Mouse (Mus musculus): ENCODE data around the gene Atxn2. TPM values are rescaled to one million over a fixed set of nuclear protein-coding genes. Genes with fewer than 3 reads are reported as not detected.

Gene Atxn2
- polyA plus RNA-seq, 1 experiment, result 62.9 TPM

DNA sequence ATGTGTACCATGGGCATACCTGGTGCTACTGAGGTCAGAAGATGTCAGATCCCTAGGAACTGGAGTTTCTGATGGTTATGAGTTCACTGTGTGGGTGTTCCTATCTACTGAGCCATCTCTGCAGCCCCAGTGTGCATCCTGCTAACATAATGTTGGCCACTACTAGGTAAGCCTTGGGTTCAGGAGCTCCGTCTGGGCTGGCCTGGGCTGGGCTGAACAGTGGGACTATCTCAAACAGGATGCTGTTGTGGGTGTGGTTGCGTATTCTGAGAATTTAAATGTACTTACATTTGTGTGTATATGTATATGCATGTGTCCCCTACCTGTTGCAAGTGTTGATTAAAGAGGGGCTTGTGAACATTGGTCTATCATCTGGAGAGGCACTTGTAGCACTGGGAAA is 38.5 kb downstream of the Atxn2 start:
- no peak overlapping the region for H3K27ac ChIP-seq (ENCODE audit: insufficient read depth, low read depth, low read length)
- no peak overlapping the region for H3K4me3 ChIP-seq (ENCODE audit: insufficient read depth, low read length)
- no peaks in the 10 kb centered on the region for H3K4me1 ChIP-seq (ENCODE audit: control insufficient read depth, insufficient read depth, low read length)
- TF ChIP-seq POLR2A (IDR thresholded peaks at IDR 0.05; ENCODE audit: borderline replicate concordance, low read depth, low read length), result no peak
- no peak for TF ChIP-seq CTCF (IDR thresholded peaks at IDR 0.05; ENCODE audit: low read depth, low read length)

DNA sequence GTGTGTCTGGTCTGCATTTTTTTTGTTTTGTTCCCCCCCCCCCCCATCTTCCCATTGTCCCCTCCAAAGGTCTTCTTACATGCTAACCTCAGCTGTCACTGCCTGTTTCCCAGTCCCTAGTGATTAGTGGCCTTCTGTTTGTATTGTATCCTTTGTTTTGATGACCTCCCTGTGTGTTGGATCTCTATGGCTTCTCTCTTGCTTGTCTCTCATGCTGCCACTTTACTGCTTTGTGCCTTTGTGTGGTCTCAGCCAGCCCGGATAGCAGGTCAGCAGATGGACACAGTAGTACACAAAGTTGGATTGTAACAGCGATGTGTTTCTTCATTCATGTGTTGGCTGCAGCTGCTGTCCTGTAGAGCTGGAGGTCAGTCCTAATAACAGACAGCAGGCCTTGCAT is 46.8 kb downstream of the Atxn2 start:
- H3K27ac ChIP-seq (ENCODE audit: insufficient read depth, low read depth, low read length), result no peak overlapping the region
- H3K4me3 ChIP-seq (ENCODE audit: insufficient read depth, low read length), result no peak overlapping the region
- TF ChIP-seq CTCF (IDR thresholded peaks at IDR 0.05; ENCODE audit: low read depth, low read length) (no peak), POLR2A (IDR thresholded peaks at IDR 0.05; ENCODE audit: borderline replicate concordance, low read depth, low read length) (no peak)
- no peaks in the 10 kb centered on the region for H3K4me1 ChIP-seq (ENCODE audit: control insufficient read depth, insufficient read depth, low read length)

DNA sequence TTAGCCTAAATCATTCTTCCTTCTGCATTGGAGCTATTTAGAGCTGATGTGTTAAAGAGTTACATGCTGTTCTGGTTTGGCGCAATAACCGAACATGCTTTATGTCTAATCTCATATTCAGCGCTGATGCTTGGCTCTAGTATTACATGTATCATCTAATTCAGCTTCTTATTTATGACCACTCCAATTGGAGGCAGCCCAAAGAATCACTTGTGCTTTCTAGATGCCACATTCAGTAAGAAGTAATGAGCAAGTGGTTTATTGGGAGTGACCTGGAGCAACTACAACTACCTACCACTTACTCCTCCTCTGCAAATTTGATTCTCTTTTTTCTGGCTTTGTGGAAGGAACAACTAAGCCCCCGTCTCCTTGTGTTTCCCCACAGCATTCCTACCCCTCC is 47.2 kb downstream of the Atxn2 start:
- no peaks in the 10 kb centered on the region for H3K4me1 ChIP-seq (ENCODE audit: control insufficient read depth, insufficient read depth, low read length)
- H3K27ac ChIP-seq (ENCODE audit: insufficient read depth, low read depth, low read length), result no peak overlapping the region
- TF ChIP-seq CTCF (IDR thresholded peaks at IDR 0.05; ENCODE audit: low read depth, low read length) (no peak), POLR2A (IDR thresholded peaks at IDR 0.05; ENCODE audit: borderline replicate concordance, low read depth, low read length) (no peak)

DNA sequence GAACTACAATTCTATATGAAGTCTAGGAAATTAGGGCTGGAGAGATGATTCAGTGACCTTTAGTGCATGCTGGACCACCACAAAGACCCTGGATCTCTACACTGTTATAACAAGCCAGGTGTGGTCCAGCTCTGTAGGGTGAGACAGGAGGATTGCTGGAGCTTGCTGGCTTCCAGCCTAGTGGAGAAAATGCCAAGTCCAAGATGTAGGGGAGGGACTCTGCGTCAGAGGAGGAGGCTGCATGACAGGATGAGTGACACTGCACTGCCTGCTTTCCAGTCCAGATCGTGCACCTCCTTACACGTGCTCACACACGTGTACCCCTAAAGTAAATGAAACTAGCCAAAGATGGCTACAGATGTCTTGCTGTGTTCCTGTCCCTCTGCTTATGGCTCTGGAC is 48.8 kb downstream of the Atxn2 start:
- no peaks in the 10 kb centered on the region for H3K4me1 ChIP-seq (ENCODE audit: control insufficient read depth, insufficient read depth, low read length)

More for the DNA sequence above, 47.2 kb downstream of the Atxn2 start:
- H3K4me3 ChIP-seq (ENCODE audit: insufficient read depth, low read length), result no peak overlapping the region

DNA sequence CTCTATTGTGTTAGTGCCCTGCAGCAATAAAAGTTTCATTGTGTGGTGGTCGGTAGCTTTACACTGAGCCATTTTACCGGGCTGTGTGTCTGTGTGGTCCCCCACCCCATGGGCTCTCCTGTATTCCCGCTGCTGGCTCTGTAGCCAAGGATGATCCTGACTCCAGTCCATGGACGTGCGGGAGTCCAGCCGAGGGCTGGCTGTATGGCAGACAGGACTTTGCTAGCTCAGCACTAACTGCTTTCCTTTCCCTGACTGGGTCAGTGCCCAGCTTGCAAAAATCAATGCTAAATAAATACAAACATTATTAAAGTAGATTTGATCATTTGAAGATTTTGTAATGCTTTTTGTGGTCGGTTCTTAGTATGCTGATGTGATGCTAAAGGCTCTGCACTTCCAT is 50.3 kb downstream of the Atxn2 start:
- TF ChIP-seq CTCF (IDR thresholded peaks at IDR 0.05; ENCODE audit: low read depth, low read length) (no peak), POLR2A (IDR thresholded peaks at IDR 0.05; ENCODE audit: borderline replicate concordance, low read depth, low read length) (no peak)
- H3K27ac ChIP-seq (ENCODE audit: insufficient read depth, low read depth, low read length), result no peak overlapping the region
- peaks cover 7% of the 10 kb centered on the region for H3K4me1 ChIP-seq (ENCODE audit: control insufficient read depth, insufficient read depth, low read length)
- H3K4me3 ChIP-seq (ENCODE audit: insufficient read depth, low read length), result no peak overlapping the region

More for the DNA sequence above, 48.8 kb downstream of the Atxn2 start:
- Histone ChIP-seq H3K27ac (ENCODE audit: insufficient read depth, low read depth, low read length) (no peak overlapping the region), H3K4me3 (ENCODE audit: insufficient read depth, low read length) (no peak overlapping the region)
- TF ChIP-seq CTCF (IDR thresholded peaks at IDR 0.05; ENCODE audit: low read depth, low read length) (no peak), POLR2A (IDR thresholded peaks at IDR 0.05; ENCODE audit: borderline replicate concordance, low read depth, low read length) (no peak)

DNA sequence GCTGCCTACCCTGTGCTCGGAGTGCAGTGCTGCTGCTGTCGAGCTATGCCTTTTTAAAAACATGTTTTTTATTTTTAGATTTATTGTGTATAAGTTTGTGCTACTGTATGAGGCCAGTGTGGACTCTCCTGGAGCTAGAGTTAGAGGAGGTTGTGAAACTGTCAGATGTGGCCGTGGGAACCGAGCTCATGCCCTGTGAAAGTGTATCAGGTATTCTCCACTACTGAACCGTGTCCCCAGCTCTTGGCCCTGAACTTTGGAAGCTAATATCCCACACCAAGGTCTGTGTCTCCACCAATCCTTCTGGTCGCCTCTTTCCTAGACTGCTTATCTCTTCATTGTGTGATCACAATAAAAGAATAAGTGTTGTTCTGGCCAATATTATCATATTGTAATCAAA is 51.8 kb downstream of the Atxn2 start:
- Histone ChIP-seq H3K27ac (ENCODE audit: insufficient read depth, low read depth, low read length) (no peak overlapping the region), H3K4me1 (ENCODE audit: control insufficient read depth, insufficient read depth, low read length) (peaks cover 7% of the 10 kb centered on the region), H3K4me3 (ENCODE audit: insufficient read depth, low read length) (no peak overlapping the region)
- TF ChIP-seq POLR2A (IDR thresholded peaks at IDR 0.05; ENCODE audit: borderline replicate concordance, low read depth, low read length) (no peak), CTCF (IDR thresholded peaks at IDR 0.05; ENCODE audit: low read depth, low read length) (no peak)

DNA sequence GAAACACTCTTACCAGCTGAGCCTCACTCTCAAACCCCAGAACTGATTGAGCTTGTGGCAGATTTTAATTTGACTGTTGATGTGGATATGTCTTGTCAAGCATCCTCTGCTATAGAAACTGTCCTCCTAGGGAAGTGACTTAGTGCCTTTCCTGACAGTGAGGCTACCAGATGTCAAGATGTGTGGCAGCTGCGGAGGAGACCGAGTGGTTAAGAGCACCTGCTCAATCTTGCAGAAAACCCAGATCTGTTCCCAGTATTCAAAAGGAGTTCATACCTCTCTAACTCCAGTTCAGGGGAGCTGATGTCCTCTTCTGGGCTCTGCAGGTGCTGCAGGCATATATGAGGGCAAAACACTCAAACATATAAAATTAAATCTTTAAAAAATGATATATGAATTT is 53.9 kb downstream of the Atxn2 start:
- TF ChIP-seq CTCF (IDR thresholded peaks at IDR 0.05; ENCODE audit: low read depth, low read length), result no peak
- no peak for TF ChIP-seq POLR2A (IDR thresholded peaks at IDR 0.05; ENCODE audit: borderline replicate concordance, low read depth, low read length)

DNA sequence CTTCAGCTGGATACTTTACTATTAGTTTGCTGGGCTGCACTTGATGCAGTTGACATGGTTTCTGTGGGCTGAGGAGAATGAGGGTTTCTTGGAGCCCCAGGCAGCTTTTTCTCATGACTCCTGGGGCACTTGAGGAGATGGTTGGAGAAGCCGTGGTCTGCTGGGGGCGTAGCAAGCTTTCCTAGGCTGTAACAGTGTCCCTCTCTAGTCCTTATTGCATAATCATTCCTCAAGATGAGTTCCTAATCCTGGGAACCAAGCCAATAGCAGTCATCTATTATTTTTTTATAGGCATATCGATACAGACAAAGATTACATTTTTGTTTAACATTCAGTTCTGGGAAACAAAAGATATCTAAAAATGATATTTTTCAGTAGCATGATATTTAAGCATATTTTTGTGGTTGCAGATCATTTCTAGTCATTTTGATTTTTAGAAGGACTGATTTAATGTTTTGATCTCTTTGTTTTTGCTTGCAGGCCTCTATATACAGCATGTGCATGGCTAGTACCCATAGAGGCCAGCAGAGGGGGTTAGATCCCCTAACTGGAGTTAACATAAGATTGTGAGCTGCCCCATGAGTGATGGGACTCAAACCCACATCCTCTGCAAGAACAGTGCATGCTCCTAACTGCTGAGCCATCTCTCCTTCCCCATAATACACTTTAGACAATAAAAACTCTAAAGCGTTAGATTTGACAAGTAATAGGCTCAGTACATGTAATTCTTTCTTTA is 55.1 kb downstream of the Atxn2 start:
- TF ChIP-seq CTCF (IDR thresholded peaks at IDR 0.05; ENCODE audit: low read depth, low read length) (no peak), POLR2A (IDR thresholded peaks at IDR 0.05; ENCODE audit: borderline replicate concordance, low read depth, low read length) (no peak)
- H3K4me3 ChIP-seq (ENCODE audit: insufficient read depth, low read length), result no peak overlapping the region
- H3K4me1 ChIP-seq (ENCODE audit: control insufficient read depth, insufficient read depth, low read length), result peaks cover 19% of the 10 kb centered on the region
- H3K27ac ChIP-seq (ENCODE audit: insufficient read depth, low read depth, low read length), result no peak overlapping the region

More for the DNA sequence above, 53.9 kb downstream of the Atxn2 start:
- Histone ChIP-seq H3K27ac (ENCODE audit: insufficient read depth, low read depth, low read length) (no peak overlapping the region), H3K4me3 (ENCODE audit: insufficient read depth, low read length) (no peak overlapping the region), H3K4me1 (ENCODE audit: control insufficient read depth, insufficient read depth, low read length) (peaks cover 16% of the 10 kb centered on the region)

DNA sequence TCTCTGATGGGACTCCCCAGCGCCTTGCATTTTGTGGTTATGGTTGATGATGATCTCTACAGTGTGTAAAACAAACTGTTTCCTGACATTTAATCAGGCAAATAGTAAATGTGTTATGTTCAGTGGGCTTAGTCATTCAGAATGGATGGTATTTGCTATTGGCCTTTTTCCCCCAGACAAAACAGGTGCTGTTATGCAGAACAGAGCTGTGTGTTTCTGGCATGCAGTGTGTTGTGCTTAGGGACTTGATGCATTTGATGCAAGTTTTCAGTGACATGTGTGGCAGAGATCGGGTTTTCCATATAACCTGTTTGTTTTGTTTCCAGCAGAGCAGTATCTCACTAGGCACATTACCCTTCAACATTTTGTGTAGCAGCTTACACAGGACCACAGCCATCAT is 56.4 kb downstream of the Atxn2 start:
- H3K4me3 ChIP-seq (ENCODE audit: insufficient read depth, low read length), result no peak overlapping the region
- peaks cover 19% of the 10 kb centered on the region for H3K4me1 ChIP-seq (ENCODE audit: control insufficient read depth, insufficient read depth, low read length)
- no peak overlapping the region for H3K27ac ChIP-seq (ENCODE audit: insufficient read depth, low read depth, low read length)
- TF ChIP-seq CTCF (IDR thresholded peaks at IDR 0.05; ENCODE audit: low read depth, low read length) (no peak), POLR2A (IDR thresholded peaks at IDR 0.05; ENCODE audit: borderline replicate concordance, low read depth, low read length) (no peak)

DNA sequence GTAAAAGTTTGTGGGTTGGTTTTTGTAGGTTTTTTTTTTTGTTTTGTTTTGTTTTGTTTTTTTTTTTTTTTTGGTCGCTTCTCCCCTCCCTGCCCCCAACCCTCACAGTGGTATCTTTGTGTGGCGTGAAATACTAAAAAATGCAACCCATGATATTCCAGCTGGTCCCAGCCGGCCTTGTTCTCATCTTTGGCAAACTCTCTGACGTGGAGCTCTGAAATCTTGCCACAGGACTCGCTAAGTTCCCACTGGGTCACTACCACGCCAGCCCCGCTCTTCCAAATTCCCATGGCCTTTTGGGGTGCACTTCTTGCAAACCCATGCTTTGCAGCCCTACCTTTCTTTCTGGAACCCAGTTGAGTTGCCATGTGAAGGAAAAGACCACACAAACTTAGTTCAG is 58.7 kb downstream of the Atxn2 start:
- Histone ChIP-seq H3K27ac (ENCODE audit: insufficient read depth, low read depth, low read length) (no peak overlapping the region), H3K4me1 (ENCODE audit: control insufficient read depth, insufficient read depth, low read length) (peaks cover 19% of the 10 kb centered on the region), H3K4me3 (ENCODE audit: insufficient read depth, low read length) (no peak overlapping the region)
- TF ChIP-seq CTCF (IDR thresholded peaks at IDR 0.05; ENCODE audit: low read depth, low read length) (no peak), POLR2A (IDR thresholded peaks at IDR 0.05; ENCODE audit: borderline replicate concordance, low read depth, low read length) (no peak)
